Mouse (Mus musculus) B cell, adult 2 months (primary cell): ENCODE results near the gene Ly86.

ENCODE experiments used
- DNase-seq, 2 experiments: peaks; one replicate each; pipeline ENCODE4 v3.0.0; 2022

The Ly86 gene

DNA sequence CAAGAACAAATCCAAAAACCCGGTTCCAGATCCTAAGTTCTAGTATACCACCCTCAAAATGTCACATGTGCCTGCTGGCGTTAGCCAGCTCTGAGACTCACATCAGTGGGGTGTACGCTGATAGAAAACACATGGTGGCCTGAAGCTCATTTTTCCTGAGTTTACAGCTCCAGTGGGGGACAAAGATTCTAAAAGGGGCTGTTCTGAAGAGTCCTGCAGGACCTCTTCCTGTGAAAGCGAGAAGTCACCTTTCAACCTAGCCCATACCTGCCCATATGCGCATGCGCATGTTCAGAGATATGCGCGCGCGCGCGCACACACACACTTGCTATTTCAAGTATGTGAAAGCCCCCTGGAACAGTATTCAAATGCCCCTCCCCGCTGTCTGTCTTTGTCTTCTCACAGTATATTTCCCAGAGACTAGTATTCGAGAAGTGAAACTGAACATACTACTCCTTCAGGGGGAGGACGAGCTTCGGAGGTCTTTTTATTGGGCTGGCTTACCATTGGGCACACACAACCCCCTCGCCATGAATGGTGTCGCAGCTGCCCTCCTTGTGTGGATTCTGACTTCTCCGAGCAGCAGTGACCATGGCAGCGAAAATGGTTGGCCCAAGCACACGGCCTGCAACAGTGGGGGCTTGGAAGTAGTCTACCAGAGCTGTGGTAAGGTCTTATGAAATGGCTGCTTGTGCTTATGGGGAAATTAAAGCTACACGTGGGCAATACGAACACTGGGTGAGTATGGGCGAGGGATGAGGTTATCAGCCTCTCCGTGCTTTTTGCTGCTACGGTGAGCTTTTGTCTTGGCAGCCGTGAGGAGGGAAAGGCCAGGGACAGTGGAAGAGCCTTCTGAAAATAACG, at the start of gene Ly86:
TSS of gene Ly86 (plus strand) at position 300 of the 864 bp plus-strand sequence.
- DNase-seq, result peak; percentile 77 to 81

DNA sequence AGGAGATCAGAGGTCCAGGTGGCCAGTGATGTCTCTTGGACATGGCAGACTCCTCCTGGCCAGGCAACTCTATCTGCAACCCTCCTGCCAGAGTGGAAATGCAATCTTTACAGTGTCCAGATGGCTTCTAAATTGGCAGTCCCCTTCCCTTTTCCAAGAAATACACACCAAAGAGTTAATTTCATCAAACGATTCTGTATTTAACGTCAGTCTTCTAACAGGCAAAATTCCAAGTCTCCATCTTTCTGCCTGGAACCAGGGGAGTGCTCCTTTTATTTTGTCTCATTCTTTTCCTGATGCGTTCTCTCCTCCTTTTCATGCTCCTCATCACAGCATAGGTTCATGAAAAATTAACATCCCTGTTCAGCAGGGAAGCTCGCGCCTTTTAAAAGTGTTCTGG, 47.1 kb upstream of the Ly86 start:
- no peak for DNase-seq

DNA sequence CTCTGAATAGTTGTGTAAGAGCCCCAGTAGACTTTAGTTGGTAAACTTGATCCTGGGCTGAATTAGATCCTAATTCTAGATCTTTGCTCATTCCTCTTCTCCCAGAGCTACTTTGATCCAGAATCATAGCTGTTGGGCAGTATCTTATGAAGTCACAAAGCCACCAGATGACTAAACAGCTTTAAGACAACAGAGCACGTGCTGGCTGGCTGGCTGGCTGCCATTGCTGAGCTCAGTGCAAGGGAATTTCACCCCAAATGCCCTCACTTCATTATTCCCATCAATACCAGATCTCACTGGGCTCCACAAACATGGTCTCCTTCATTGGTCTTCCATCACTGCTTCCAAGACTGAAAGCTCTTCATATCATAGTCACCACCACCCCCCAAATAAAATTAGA, 46.2 kb upstream of the Ly86 start:
- no peak for DNase-seq

DNA sequence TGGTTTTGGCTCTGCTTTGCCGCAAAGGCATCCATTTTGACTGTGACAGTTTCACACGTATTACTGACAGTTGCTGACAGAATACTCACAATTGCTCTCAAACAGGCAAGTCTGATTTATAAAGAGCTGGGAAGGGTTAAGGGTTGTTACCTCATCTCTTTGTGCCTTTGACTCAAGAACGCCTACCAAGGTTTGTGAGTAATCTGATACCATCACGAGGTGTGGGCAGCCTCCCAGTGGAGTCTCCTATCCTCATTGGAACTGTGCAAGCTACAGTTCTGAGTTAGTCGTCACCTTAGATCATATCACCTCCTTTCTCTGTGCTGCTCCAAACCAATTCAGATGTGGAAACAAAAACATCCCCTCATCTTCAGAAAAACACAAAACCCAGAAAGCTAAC, 42.1 kb upstream of the Ly86 start:
- no peak for DNase-seq

DNA sequence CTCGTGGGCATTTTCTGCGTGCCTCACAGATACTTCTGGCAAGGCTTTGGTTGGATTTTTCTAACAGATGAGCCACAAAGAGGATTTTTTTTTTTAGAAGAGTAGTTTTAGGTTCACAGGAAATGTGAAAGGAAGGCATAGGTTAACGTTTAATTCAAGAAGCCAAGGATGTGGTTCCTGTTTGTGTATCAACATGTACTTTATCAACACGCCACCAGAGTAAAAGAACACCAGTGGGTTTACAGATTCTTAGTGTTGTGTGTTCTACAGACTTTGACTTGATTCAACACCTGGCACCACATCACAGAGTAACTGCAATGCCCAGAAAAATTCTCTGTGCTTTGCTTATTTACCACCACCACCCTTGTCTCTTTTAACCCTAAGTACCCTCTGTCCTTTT, 37.0 kb upstream of the Ly86 start:
- DNase-seq, result no peak

DNA sequence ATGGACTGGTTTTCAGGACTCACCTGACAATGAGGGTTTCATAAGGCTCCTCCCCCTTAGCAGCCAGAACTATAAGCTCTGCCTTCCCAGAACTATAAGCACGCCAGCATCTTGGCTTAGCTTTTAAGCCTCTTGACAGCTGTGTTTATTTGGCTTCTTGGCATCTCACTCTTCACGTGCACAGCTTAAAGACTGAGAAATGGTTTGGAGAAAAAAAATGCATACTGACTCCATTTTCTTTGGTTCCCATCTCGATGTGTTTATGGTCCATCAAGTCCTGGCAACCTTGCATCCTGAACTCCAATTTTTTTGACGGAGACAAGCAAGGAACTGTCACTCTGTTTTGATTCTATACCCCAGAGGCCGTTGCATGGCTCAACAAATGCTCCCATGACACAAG, 35.7 kb upstream of the Ly86 start:
- DNase-seq, result no peak

DNA sequence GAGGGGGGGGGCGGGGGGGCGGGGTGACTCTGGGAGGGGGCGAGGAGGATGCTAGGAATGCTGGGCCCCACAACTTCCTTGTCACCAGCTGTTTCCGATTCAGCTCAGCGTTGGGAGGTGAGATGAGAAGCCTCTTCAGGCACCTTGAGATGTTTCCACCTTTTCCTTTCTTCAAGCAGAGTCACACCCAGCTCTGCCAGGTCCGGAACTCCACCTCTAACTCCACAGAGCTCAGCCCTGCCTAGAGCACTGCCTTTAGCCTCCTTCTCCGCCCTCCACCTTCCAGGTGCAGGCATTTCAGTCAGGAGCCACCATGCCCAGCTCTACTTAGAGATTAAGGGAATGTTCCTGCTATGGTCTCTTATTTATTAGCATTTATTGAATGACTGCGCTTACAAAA, 34.7 kb upstream of the Ly86 start:
- DNase-seq, result no peak

DNA sequence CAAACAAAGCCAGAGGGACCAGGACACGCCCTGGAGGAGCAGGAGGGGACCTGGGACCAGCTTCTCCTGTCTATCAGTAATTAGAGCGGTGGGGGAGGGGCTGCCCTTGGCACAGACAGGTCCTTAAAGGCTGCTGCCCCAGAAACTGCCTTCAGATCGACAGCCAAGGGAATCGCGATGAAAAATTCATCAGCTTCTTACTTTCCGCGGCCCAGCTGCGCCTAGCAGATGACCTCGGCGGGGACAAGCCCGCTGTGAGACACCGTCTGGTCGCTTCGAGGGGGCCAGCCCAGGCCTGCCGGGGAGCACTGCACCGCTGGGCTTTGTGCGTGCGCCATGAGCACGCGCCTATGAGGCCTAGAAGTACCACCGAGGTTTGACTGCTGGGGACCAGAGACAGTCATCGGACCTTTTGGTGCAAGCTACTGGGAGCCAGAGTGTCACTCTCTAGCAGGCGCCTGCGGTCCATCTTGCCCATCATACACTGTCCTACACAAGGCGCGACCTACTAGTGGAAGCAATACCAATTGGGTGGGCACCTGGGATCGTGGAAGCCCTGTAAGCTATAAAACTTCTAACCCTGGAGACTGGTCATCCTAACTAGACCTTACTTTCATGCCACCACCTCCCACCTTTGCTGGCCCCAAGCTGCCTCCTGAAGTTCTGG, 33.3 kb upstream of the Ly86 start:
- DNase-seq, result no peak

DNA sequence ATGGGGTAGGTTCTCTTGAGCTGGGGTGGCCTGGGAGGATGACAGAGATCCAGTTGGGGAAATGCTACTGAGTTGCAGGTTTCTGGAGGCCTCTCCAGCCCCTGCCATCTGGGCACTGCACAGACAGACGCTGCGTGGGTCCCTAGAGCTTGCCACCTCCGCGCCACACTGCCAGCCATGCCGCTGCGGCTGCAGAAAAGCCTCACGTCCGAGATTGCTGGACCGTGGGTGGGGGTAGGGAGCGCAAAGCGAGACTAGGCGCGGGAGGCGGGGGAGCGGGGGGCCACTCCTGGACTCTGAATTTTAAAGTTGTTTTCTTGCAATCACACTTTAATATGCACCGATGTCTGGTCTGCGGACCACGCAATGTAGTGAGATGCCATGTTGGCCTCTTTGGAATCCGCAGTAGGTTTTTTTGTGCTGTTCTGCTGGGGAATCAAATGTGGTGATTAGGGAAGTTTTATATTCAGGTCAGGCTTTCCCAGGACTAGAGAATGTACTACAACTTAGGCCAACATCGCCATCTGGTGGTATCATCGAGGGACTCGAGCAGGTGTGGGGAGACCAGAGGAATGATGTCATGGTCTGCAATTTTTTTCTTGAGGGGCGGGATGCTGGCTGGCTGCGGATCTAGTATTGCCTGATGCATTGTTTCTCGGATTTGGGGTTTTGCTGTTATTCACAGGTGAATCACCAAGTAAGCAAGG, 32.6 kb upstream of the Ly86 start:
- DNase-seq, result peak; percentile 80 to 83

DNA sequence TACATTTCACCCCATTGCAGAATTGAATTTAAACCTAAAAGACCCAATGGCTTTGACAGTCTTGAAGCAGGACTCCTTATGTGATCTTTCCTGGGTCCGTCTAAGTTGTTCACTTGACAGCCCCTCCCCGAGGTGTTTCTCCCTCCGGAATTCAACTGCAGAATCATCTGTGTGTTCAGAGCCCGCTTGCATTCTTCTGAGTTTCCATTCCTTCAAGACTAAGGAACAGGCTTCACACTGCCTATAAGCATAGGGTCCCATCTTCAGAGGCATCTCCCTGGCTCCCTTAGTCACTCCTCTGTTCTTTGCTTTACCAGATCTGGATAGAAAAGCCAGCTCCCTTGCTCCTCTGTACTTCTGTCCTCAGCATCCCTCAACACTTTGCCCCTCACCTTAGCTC, 32.1 kb upstream of the Ly86 start:
- no peak for DNase-seq

DNA sequence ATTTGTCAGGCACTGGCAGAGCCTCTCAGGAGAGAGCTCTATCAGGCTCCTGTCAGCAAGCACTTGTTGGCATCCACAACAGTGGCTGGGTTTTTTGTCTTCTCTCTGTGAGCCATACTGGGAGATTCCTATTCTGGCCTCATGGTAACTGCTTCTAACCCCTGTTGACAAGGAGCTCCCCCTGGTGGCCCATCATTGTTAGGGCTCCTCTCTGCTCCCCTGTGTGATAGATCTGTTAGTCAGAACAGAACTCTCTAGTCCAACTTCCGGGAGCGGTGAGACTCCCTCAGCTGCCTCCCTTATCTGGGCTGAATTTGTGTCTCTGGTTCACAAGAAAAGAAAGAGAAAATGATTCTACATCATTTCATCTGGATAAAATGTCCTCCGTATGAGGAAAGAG, 19.5 kb upstream of the Ly86 start:
- peak; percentile 87 to 90 for DNase-seq

DNA sequence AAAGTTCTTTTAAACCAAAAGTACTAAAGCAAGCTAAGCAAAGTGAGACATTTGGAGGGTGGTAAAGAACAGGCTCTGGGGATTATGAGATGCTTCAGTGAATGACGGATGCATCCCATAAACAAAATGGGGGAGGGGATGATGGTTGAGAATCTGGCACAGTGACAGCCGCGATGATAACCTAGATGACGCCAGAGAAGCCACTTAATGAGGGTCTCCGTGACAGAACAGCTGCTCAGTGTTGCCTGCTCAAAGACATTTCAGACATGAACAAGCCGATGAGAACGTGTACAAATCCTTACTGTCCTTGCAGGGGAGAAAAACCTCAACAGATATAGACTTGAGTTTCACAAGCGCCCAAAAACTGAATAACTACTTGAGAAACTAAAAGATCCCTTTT, 15.3 kb upstream of the Ly86 start:
- DNase-seq, result no peak

DNA sequence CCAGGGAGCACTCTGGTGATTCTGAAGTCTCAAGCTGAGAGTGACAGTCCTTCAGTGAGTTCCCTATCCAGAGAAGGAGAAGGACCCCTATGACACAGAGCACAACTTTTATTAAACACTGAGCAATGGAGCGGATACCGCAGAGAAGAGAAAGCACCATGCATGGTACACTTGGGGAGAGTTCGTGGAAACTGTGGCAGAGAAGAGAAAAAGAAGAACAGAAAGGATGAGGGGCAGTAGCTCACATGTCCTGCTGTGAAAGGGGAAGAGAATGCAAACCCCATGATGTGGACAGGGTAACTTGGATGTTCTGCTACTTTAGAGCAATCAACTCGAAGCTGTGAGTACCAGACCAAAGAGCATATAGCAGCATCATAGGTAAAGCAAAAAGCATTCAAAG, 14.0 kb upstream of the Ly86 start:
- peak in 1 of 2 experiments; percentile 46 for DNase-seq

DNA sequence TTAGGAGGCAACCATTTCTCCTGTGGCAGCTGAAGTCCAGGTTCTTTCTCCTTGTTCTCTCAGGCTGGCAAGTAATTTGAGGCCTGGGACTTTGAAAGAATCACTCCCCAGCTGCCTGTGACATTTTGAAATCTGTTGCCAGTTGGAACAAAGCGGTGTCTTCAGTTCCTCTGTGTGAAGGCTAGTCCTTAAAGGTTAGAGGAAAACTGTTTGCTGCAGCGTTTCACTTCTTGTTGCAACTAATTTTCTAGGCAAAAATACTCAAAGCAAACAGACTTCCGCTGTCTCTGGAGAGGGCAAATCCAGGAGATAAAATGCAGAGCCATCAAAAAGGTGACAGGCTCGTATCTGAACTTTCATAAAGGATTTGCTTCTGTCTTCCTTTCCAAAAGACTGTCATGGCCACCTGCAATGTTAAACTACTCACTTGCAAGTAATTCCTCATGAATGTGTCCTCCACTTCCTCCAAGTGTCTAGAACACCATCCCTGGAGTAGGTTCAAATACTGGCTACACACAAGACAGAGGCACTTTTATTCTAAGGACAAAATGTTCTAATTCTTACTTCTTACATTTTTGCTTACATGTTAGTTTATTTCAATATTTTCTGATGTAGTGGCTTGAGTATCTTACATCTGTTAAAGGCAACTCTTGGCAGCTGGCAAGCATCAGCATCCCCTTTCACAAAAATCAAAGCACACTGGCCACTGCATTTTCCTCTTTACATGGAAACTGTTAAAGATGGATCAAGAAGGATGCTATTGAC, 12.0 kb upstream of the Ly86 start:
- DNase-seq, result no peak

DNA sequence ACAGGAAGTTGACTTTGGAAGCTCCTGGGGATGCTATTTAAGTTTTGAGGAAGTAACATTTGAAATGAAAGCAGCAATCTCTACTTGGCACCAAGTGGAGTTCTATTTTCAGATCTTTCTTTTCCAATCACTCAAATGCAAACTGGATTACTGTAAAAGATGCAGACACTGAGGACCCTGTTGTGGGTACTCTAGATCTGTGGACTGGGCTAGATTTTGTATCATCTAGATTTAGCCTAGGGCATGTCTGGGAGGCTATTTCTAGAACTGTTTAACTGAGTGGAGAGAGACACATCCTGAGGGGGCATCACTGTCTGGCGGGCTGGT, 11.5 kb upstream of the Ly86 start:
- no peak for DNase-seq

DNA sequence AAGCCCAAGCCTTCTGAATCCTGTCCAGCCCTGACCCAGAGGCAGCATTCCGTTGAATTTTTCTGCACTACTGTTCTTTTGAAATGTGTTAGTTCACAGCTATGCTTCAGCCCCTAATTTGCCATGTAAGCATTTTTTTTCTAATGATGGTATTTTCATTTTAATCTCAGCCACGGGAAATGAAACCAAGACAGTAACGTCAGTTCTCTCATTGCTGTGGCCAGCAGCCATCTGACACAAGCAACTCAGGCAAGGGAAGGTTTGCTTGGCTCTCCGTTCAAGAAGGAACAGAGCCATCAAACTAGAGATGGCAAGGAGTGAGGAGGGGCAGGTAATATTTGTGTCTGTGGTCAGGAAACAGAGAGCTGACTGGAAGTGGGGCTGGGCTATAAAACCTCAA, 7.7 kb upstream of the Ly86 start:
- DNase-seq, result peak; percentile 38 to 42

DNA sequence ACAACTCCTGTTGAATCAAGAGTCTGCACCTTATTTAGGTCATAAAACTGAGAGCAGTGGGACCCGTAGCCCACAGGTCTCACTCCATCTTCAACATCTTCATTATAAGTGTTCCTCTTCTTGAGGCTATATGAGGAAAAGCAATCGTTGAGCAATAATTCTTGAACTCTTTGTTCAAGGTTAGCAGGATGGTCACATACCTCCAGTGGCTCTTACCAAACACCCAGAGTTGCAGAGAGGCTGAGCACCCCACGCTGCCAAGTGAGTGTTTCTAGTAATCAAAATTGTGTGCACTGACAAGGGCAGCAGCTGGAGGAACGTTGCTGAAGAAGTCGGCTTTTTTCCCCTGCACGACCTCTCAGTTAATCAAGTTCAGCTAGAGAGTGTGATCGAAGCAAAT, 7.1 kb upstream of the Ly86 start:
- no peak for DNase-seq

DNA sequence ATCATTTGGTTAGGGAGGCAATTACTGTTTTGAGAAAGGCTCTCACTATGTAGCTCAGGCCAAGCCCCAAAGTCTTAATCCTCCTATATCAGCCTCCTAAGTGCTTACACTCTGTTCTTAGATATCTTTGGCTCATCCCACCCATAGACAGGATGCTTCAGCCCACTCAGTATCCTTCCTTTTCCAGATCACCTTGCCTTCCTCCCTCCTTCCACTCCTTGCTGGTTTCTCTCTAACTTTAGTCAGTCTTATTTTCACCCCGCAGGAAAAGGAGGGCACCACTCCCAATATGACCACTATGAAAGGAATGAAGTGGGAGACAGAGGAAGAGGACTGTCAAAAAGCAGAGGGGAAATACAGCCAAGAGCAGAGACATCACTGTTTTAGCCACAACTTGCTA, 2.2 kb upstream of the Ly86 start:
- no peak for DNase-seq

DNA sequence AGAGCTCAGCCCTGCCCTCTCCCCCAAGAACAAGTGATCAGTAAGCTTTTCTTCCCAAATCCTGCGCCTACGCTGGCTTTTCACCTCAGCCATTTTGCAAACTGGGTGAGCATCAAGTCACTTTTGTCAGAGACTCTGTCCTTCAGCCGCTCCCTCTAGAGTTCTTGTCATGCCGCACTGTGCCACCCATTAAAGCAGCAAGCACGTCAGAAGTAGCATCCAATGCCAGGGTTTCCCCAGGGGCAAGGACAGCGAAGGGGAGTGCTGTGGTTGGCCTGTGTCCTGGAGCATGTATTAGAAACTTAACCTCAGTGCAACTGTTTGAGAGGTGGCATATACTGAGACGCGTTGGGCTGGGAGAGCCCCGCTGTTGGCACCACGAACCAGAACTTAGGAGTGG, 815 bp downstream of the Ly86 start:
- peak; percentile 67 to 75 for DNase-seq

DNA sequence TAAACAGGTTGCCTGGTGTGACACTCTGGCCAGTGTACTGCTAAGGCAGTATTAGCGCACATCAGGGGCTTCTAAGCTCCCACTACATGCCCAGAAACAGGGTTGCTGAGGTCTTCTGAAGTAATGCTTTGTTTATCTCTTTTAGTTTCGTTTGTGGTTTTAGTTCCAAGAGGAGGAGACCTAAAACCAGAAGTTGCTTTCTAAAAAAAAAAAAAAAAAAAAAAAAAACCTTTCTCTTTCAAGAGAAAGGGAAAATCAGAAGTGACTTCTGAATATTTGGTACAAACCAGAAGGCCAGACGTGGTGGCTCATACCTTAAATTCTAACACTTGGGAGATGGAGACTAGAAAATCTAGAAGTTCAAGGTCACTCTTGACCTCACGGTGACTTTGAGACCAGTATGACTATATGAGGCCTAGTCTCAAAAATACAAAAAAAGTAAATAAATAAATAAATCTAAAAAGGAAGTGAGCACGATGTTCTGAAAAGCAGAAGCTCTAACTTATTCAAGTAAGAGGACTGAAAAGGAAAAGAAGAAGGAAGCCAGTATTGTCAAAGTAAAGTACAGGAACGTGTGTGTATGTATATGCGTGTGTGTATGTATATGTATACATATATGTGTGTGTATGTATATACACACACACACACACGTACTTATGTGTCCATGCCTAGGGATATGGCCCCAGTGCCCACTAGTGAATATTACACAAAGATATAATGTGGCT, 3.0 kb downstream of the Ly86 start:
- DNase-seq, result peak; percentile 59 to 64

DNA sequence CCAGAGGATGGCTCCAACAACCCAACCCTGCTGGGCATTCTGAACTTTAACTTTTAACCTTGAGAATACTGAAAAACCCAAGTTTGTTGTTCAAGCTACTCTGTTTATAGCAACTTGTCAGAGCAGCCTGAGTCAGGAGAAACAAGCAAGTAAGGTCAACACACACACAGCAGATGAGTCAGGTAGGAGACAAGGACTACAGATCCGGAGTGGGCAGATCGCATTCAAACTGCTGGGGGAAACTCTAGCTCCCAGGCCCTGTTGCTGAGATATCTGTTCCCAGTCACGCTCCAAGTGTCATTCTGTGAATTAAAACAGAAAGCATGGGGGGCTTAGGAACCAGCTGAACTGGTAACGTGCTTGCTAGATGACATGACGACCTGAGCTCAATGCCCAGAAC, 4.0 kb downstream of the Ly86 start:
- no peak for DNase-seq

DNA sequence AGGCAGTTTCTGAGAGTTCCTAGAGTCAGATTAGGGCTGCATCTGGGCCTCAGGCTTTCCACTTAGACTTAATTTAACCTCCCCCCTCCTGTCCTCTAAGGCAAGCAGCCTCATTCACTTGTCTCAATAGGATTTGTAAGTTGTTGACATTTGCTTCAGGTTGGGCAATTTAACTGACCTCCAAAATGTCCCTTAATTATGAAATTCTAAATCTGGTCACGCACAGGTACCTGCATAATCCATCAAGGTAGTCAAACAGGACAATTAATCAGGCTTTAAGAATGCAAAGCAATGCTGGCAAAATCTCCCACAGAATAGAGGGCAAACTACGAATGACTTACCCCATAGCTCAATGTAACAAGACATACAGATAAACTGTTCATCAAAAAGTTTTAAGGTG, 8.0 kb downstream of the Ly86 start:
- no peak for DNase-seq

DNA sequence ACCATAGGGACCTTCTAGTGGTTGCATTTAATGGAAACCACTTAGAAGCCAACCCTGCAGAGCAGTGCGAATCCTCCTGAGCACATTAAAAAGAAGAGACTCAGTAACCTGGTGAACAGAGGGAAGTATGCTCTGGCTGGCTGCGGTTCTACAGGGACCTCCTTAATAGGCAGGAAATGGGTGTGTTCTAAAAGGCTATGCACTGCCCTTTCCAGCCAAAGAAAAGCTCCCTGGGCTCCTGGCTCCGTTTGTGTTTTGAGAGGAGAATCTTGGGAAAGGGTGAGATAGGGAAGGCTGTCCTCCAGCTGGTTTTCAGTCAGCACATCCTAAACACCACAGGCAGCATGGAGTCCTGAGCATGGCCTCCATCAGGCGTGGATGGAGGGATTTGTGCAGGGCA, 8.9 kb downstream of the Ly86 start:
- peak; percentile 50 to 58 for DNase-seq
